Mouse (Mus musculus) hindlimb bud, embryonic 11.5 days (tissue): ENCODE data around the gene Acoxl.

ENCODE experiments used
- DNase-seq: peaks from one replicate; pipeline ENCODE4 v3.0.0-alpha.2; 2012; ENCODE audit warnings: low read depth, low spot score; ENCODE audit errors: extremely low spot score

The Acoxl gene

DNA sequence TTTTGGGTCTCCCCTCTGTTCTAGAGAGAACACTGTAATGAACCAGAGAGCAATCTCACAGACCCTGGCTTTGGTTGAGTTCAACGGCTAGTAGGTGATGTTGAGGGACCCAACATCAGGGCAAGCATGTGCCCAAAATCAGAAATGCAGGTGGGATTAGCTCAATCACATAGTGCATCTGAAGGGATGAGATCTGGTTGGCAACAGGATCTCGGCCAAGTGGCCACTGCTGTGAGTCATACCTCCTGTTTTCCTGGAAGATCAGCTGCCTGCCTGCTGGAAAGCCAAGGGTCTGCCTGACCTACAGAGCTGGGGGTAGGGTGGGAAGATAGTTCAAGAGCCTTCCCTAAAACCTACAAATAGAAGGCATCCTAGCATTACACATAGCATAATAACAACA is 185.2 kb downstream of the Acoxl start:
- DNase-seq = no peak

DNA sequence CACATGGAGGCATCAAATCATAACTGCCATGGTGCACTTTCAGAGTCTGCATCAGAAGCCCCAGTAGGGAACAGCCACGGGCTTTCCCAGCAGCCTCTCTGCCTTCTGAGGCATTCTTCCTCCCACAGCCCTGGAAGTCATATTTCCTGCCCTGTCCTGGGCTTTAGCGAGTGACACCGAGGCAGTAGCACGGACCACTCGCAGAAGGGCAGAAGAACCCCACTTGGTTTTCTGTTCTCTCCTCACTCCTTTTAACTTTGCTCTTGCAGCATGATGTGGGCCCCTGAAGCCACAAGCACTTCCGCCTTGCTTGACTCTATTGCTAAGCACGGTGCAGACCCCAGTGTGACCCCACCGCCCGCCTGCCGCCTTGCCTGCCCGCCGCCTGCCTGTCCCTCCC is 189.0 kb downstream of the Acoxl start:
- no peak for DNase-seq

DNA sequence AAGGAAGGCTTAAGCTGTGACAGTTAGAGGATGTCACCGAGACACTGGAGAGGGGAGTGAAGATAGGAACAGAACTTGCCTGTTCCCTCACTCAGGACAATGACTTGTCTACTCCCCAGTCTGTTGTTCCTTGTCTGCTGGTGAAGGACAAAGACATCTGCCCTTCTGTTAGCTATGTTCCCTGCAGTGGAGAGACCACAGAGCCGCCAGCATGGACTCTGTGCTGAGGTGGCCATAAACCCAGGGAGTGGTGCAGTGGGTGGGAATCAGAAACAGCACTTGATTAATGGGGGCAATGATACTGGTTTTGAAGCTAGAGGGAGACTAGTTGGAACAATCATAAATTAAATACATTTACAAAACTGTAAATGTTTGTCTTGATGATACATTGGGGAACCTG is 191.3 kb downstream of the Acoxl start:
- DNase-seq = no peak

DNA sequence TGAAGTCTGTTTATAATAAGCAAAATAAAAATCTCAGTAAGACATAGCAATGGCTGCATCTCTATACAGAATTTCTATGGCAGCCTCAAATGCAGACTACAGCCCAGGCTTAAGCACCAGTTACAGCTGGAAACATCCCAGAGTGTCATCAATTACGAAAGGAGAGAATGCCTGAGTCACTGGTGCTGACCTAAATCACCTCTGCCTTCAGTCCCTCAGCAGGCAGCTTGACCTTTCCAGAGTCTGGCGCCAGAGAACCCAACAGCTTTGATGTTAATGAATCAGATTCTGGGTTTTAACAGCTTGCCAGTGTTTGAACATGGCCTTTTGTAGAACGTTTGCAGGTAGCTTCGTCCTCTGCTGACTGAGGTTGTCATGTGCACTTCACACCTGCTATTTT is 193.4 kb downstream of the Acoxl start:
- peak; percentile 10 for DNase-seq

DNA sequence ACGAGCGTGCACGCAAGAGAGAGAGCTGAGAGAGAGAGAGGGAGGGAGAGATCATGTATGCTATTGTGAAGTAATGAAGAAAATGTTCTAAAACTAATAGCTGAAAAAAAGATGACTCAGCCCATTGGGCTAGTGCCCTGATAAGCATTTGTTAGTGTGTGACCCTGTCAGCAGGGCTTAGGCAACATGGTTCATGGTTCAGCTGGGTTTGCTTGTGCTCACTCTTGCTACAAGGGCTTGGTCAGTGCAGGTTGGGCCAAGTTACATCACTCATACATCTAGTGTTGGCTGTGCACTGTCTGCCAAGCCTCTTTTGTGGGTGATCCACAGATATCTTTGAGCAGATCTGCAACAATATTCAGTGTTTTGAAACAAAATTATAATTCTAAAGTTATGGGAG is 194.8 kb downstream of the Acoxl start:
- no peak for DNase-seq

DNA sequence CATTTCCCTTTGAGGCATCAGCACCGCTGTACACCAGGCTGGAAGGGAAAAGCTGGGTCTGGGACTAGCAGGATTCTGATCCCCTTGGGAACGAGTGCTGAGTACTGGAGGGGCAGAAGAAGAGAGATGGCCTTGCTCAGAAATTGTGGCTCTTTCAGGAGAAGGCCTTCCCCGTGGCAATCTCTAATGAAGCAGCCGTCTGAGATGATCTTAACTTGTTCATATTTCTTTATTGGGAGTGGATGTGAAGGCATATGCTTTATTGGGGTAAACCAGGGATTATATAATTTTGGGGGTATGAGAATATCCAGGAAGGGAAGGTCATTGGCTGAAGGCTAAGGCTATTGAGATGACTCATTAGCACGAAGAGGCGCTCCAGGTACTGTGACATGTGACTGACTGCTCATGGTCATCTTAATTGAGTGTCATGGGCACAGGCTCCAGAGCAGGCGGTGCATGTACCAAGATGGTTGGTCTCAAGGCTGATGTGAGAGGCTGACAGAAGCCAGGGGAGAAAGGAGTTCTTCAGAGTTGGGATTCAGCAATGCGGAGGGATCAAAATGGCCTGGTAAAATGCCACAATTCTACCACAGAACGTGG is 195.5 kb downstream of the Acoxl start:
- no peak for DNase-seq

DNA sequence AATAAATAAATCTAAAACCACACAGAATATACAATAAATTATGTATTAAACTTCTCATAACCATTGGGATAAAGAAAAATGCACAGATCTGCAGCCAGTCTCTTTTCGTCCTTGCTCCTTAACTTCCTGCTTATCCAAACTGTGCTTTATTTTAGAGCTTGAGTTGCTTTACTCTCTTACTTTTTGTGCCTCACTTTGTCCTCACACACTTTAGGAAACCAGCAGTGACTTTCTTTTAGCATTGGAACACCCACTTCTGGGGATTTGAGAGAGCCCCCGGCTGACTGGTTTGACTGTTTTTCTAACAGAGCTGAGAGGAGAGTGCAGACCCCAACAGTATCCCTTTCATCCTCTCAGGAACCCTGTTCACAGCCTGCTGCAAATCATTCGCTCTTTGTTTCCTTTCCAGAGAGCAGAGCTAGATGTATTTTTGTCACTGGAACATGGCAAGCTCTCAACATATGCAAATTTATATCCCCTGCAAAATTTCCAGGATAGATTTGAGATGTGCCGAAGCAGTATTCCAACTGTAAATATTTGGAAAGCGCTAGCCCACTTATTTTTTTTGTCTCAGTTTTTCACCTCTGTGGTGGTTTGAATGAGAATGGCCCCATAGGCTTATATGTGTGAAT is 199.7 kb downstream of the Acoxl start:
- DNase-seq = no peak

DNA sequence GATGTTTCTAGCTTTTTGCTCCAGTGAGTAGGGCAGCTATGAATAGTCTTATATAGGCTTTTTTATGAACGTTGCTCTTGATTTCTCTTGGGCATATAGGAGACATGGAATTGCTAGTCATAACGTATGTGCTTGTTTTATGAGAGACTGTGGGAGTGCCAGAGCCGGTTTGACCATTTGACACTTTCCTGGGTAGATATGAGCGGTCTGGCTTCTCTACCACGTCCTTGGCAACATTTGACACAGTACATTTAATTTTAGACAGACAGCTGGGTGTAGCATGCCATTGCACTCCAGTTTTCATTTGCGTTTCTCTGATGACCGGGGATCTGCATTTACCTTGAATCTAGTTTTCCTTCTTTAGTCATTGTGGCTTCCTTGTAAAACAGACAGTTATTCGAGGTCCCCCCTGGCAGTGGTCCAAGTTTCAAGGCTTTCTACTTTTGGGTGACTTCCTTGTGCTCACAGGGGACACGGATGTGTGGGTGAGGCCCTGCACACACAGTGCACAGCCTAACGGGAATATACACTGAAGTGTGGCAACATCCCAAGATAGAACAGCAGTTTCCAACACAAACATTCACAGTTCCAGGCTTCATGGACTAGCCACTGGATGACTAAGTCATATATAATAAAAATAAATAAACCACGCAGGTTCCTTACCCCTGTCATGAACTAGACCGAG is 202.5 kb downstream of the Acoxl start:
- DNase-seq = no peak

DNA sequence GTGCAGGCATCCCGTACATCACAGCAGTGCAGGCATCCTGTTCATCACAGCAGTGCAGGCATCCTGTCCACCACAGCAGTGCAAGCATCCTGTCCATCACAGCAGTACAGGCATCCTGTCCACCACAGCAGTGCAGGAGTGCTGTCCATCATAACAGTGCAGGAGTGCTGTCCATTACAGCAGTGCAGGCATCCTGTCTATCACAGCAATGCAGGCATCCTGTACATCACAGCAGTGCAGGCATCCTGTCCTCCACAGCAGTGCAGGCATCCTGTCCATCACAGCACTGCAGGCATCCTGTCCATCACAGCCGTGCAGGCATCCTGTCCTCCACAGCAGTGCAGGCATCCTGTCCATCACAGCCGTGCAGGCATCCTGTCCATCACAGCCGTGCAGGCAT is 207.8 kb downstream of the Acoxl start:
- DNase-seq = no peak

DNA sequence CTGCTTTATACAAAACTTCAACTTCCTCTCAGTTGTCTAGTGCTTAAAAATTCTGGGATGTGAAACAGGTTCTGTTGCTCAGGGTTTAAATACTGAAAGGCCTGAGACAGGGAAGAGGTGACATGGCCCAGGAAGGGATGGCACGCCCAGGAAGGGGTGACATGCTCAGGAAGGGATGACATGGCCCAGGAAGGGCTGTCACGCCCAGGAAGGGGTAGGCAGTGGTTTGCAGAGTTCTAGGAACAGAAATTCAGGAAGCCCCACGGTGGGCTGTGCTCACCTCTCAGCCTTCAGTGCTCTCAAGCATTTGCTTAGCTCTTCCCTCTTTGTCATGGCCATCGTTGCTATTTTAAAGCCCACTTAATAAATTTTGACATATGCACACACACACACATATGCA is 216.2 kb downstream of the Acoxl start:
- DNase-seq = no peak

DNA sequence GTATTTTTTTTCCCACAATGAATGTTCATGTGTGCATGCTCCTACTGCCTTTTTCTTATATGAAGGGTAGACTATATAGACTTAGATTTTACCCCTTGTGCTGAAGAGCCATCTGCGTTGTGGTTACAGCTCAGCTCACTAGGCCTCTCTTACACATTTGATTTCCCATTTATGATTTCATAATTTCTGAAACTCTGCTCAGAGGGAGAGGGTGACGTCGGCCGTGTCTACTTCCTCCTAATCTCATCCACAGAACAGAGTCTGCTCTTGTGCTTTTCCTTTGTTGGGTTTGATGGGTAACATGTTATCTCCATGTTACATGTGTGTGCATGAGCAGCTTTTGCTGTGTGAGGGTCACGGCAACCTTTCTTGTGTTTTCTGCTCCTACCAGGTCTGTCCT is 219.2 kb downstream of the Acoxl start:
- DNase-seq = no peak

DNA sequence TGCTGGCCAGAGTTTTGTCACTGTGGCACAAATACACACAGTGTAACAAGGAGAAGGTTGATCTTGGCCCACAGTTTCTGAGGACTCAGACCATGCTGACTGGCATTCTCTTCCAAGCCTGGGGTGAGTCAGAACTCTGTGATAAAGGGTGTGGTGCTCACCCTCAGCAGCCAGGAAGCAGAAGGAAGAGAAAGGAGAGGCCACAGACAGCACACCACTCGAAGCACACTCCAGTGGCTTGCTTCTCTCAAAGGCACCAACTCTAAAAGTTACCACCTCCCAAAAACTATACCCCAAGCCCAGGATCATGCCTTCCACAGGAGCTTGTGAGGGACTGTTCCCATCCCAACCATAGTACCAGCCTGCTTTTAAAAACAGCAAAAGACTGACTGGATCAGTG is 220.0 kb downstream of the Acoxl start:
- no peak for DNase-seq

DNA sequence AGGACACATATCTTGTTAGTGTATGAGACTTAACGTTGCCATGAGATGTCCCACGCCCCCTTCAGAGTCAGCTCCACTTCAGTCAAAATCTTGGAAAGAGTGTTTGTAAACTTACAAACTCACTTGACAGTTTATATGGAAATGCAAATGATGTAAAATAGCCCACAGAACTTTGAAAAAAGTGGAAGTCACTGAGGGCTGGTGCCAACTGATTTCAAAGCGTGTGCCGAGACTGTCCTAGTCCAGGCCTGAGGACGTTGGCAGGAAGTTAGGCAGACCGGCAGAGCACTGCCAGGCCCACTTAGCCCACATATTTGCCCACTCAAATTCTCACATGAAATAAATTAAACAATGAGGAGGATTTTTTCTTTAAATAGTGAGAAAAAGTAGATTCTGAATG is 221.5 kb downstream of the Acoxl start:
- DNase-seq = no peak

DNA sequence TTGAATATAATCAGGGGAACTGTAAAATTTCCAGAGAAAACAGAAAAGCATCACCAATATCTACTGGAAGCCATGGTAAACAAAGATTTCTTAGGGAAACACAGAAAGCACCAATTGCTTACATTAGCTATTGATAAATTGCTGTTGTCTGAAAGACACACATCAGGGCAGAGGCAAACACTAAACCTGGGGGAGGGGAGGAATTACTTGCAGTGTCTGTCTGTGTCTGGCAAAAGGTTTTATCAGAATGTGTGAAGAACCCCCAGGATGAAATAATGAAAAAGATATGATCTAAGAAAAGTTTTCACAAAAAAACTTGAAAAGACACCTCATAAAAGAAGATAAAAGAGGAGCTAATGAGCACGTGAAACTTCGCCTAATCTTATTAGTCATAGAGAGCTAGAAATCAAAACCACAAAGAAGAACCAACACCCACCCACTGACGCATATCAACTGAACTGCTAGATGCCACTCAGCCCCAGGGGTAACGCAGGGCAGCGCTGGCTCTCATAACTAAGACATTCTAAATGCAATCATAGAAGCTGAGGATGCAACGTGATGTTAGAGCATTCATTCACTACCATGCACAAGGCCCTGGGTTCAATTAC is 222.1 kb downstream of the Acoxl start:
- DNase-seq = no peak

DNA sequence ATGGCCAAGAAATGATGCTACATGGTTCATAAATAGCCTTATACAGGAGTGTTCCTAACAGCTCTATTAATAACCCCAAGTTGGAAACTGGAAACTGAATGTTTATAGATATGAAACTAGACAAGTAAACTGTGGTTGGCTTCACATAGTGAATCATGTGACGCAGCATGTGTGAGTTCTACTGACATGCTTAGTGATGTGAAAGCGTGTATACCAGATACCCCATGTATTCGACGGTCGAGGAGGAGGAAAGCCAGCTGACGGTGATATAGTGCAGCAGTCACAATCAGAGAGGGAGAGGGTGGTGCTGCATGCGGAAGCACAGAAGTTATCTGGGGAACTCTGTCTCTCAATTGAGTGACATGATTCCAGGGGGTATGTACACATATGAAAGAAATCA is 222.8 kb downstream of the Acoxl start:
- DNase-seq = no peak

DNA sequence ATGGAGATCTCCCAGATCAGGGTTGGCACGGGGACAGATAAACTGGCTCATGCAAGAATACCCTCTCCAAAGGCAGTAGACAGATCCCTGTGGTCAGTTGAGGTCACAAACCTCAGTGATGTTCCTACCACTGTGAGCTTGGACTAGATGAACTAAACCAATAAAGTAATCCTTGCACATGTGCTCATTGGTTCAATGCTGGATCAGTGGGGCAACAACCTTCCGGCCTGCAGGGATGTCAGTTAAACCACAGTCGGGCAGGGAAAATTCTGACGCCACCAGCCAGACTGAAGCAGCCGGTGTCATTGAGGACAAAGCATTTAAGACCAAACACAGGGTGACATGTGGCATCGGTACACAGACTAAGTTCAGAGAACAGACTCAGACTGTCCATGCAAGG is 224.1 kb downstream of the Acoxl start:
- DNase-seq = no peak

DNA sequence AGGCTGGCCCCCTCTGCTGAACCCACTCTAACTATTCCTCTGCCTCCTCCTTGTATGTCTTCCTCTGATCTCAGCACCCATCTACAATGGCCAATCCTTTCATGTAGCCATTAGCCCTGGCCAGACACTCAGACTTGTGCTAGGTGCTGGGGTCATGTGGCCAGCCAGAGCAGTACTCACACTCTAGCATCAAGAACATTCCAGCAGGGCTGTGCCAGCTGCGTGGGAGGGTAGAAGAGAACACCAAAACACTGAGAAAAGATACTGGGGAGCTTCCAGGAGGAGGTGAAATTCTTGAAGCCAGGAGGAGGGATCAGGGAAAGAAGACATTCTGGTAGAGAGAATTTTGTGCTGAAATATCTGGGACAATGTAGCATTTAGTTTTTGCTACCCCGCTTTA is 226.3 kb downstream of the Acoxl start:
- no peak for DNase-seq

DNA sequence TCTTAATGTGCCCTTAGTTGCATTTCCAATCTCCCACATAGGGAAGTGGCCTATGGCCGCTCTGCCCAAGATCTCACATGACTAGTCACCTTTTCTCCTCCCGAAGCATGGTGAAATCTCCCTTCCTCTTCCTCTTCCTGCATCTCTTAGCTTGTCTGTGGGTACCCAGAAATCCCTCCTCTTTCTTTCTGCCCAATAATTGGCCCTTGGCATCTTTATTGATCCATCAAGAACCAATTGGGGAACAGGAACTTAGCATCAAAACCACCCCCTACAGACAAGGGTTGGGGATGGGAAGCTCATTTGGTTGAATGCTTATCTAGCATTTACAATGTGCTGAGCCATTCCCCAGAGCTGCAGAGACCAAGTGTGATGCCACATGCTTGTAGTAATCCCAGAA is 226.9 kb downstream of the Acoxl start:
- no peak for DNase-seq

DNA sequence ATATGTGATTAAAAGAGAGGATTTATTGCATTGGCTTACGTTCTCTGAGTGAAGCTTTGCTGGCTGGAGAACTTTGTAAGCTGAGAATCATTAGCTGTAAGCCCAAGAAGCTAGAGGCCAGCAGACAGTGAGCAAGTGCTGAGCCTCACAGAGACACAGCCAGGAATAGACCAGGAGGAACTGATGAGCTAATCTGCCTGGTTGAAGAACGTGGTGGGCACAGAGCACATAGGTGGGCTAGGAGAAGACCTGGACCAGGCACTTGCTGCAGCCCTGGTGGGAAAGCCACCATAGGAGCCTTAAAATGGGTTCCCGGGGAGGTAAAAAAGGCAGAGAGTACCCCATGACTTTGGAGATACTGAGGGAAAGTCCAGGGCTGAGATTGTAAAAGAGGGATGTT is 228.5 kb downstream of the Acoxl start:
- DNase-seq = no peak

DNA sequence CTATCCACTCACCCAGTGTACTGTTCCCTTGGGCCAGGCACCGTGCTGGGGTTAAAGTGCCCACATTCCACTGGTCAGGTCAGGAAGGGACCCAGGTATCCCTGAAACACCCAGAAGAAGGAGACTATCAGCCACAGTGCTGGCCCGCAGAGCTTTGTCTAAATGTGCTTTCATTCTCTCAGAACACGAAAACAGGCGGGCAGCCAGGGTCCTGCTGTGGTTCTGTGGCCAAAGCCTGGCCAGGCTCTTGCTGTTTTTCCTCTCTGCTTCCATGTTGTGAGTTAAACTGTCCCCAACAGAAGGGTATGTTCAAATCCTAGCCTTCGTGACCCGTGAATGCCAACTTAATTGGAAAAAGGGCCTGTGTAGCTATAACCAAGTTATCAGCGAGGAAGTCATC is 228.9 kb downstream of the Acoxl start:
- no peak for DNase-seq

DNA sequence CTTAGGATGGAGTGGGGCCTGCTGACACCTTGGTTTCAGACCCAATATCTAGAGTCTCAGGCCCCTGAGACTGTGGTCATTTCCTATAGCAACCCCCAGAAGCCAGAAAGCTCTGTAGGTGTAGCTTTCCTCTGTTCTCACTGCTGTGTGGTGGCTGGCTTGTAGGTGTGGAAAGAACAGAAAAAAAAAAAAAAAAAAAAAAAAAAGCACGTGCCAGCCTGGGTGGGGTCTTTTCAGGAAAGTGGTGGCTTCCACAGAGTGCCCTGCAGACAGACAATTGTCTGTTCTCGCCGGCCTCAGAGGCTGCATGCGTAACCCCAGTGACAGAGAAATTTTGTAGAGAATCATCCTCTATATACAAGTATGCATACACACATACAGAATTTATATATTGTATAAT is 229.5 kb downstream of the Acoxl start:
- no peak for DNase-seq

DNA sequence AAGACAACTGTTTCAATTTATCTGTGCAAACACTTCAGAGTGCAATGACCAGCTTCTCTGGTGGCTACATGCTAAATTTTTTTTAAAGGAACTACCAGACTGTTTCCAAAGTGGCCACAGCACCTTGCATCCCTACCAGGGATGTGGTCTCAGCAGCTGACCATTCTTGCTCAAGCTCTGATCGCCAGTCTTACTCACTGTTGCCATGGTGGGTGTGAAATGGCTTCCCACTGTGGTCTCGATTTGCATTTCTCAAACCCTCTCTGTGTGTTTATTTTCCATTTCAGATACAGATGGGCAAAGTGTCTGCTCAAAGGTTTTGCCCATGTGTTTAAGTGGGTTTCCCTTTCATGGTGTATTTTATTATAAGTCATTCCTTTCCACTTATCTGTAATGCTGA is 230.3 kb downstream of the Acoxl start:
- DNase-seq = no peak
